Mouse (Mus musculus): ENCODE results near the gene Epb41. TPM values are rescaled to one million over a fixed set of nuclear protein-coding genes. Genes with fewer than 3 reads are reported as not detected.

Gene Epb41
- polyA plus RNA-seq, 1 experiment from 2014 or later: 22.2 TPM

DNA sequence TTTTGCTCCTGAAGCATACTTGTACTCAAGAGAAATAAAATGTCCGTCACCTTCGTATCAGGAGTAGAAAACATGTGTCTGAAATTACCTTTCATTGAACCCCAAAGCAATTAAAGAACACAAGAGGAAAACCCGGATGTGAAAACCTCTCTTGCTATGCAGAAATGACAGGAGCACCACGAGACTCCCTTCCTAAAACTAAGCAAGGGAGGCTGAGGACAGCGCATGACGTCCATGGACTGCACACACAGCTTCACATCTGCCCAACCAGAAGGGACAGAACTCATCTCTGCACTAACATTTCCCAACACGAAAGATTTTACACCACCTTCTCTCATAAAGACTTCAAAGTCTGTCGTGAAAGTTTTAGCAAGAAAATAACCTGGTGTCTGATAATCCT is 64.7 kb downstream of the Epb41 start:
- no peak for TF ChIP-seq CTCF (IDR thresholded peaks at IDR 0.05; ENCODE audit: low read depth)
- no peak for ATAC-seq
- Histone ChIP-seq H3K27ac (ENCODE audit: low read depth, low read length) (no peak overlapping the region), H3K36me3 (ENCODE audit: control insufficient read depth, insufficient read depth) (0 out of 2 replicates have a peak, but pooled peaks cover 3% of the 10 kb centered on the region), H3K9me3 (ENCODE audit: control insufficient read depth) (no peaks in the 10 kb centered on the region), H3K9ac (ENCODE audit: low read depth, low read length) (no peak overlapping the region), H3K4me2 (replicated peaks; ENCODE audit: low read depth) (no peak overlapping the region), H3K27me3 (replicated peaks; ENCODE audit: control insufficient read depth, insufficient read depth, low read length) (no peaks in the 10 kb centered on the region), H3K4me3 (ENCODE audit: low read depth, low read length) (no peak overlapping the region), H3K4me1 (replicated peaks; ENCODE audit: control insufficient read depth, insufficient read depth, low read length) (no peaks in the 10 kb centered on the region)
- WGBS: 81% methylated on average over 8 of the region's 8 CpGs

- 78% methylated on average over 5 of the region's 5 CpGs for WGBS
- no peak overlapping the region for H3K27ac ChIP-seq (ENCODE audit: low read depth, low read length)
- H3K27me3 ChIP-seq (replicated peaks; ENCODE audit: control insufficient read depth, insufficient read depth, low read length): no peaks in the 10 kb centered on the region
- H3K9ac ChIP-seq (ENCODE audit: low read depth, low read length): no peak overlapping the region
- no peaks in the 10 kb centered on the region for H3K4me1 ChIP-seq (replicated peaks; ENCODE audit: control insufficient read depth, insufficient read depth, low read length)
- H3K4me3 ChIP-seq (ENCODE audit: low read depth, low read length): no peak overlapping the region
- ATAC-seq: no peak
- no peaks in the 10 kb centered on the region for H3K9me3 ChIP-seq (ENCODE audit: control insufficient read depth)
- H3K4me2 ChIP-seq (replicated peaks; ENCODE audit: low read depth): no peak overlapping the region
- H3K36me3 ChIP-seq (ENCODE audit: control insufficient read depth, insufficient read depth): peaks cover 14% of the 10 kb centered on the region; the same call in 1 of the 2 replicates
- no peak for TF ChIP-seq CTCF (IDR thresholded peaks at IDR 0.05; ENCODE audit: low read depth)
These were observed 66.9 kb downstream of the Epb41 start for GRCm38 (mm10) chr4:132008191-132008590.

DNA sequence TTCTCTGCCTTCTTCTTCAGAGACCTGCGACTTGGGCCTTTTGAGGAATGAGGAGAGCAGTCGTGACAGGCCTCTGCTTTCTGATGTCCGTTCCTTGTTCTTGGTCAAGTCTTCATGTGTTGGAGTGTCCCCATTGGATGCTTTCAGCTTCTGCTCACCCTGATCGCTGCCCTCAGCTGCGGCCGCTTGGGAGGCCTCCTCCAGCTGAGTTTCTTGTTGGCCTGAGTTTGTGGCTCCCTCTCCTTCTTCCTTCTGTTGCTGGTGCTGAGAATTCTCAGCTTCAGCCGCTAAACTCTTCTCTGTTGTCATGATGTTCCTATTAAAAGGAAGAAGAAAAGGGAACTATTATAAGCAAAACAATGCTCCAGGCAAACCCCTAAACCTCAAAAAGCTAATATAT is 68.0 kb downstream of the Epb41 start:
- no peak for TF ChIP-seq CTCF (IDR thresholded peaks at IDR 0.05; ENCODE audit: low read depth)
- H3K4me3 ChIP-seq (ENCODE audit: low read depth, low read length): no peak overlapping the region
- no peaks in the 10 kb centered on the region for H3K27me3 ChIP-seq (replicated peaks; ENCODE audit: control insufficient read depth, insufficient read depth, low read length)
- H3K4me1 ChIP-seq (replicated peaks; ENCODE audit: control insufficient read depth, insufficient read depth, low read length): no peaks in the 10 kb centered on the region
- H3K27ac ChIP-seq (ENCODE audit: low read depth, low read length): no peak overlapping the region
- no peaks in the 10 kb centered on the region for H3K9me3 ChIP-seq (ENCODE audit: control insufficient read depth)
- H3K9ac ChIP-seq (ENCODE audit: low read depth, low read length): no peak overlapping the region
- 91% methylated on average over 7 of the region's 7 CpGs for WGBS
- ATAC-seq: no peak
- H3K4me2 ChIP-seq (replicated peaks; ENCODE audit: low read depth): no peak overlapping the region
- peaks cover 14% of the 10 kb centered on the region; the same call in 1 of the 2 replicates for H3K36me3 ChIP-seq (ENCODE audit: control insufficient read depth, insufficient read depth)

DNA sequence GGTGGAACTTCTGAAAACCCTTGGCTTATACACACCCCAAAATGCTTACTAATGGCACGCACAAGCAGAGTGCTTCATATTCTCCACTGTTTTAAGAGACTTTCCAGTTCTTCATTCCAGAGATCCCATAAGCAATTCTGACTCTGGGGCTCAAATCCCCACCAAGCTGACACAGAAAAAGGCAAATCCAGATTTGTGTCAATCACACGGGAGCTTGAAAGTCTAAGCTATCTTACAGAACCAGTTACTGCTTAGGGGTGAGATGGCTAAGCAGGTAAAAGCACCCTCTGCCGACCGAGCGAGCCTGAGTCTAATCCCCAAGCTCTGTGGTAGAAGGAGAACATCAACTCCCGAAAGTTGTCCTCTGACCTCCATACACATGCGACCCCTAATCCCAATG is 76.5 kb downstream of the Epb41 start:
- Histone ChIP-seq H3K9me3 (ENCODE audit: control insufficient read depth) (no peaks in the 10 kb centered on the region), H3K27ac (ENCODE audit: low read depth, low read length) (no peak overlapping the region), H3K36me3 (ENCODE audit: control insufficient read depth, insufficient read depth) (peaks cover 18% of the 10 kb centered on the region; the same call in 1 of the 2 replicates), H3K9ac (ENCODE audit: low read depth, low read length) (no peak overlapping the region), H3K4me1 (replicated peaks; ENCODE audit: control insufficient read depth, insufficient read depth, low read length) (no peaks in the 10 kb centered on the region), H3K4me2 (replicated peaks; ENCODE audit: low read depth) (no peak overlapping the region), H3K4me3 (ENCODE audit: low read depth, low read length) (no peak overlapping the region), H3K27me3 (replicated peaks; ENCODE audit: control insufficient read depth, insufficient read depth, low read length) (no peaks in the 10 kb centered on the region)
- ATAC-seq: no peak
- 91% methylated on average over 7 of the region's 7 CpGs for WGBS
- no peak for TF ChIP-seq CTCF (IDR thresholded peaks at IDR 0.05; ENCODE audit: low read depth)

DNA sequence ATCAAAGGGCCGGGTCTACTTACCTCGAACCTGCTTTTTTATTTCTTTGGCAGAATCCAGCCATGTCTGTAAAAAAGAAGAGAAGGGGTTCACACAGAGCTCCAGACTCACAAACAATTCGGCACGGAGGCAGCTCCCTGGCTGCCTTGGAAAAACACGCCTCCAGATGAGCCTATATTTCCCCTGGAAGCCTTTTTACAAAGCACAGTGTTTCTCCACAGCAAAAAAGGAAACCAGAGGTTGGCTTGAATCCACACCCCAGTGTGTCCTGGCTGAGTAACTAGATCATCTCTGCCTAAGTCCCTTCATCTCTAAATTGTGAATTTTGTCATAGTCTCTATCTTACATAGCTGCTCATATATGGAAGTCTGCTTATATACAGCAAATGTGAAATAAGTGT is 77.6 kb downstream of the Epb41 start:
- no peak overlapping the region for H3K4me3 ChIP-seq (ENCODE audit: low read depth, low read length)
- H3K27me3 ChIP-seq (replicated peaks; ENCODE audit: control insufficient read depth, insufficient read depth, low read length): no peaks in the 10 kb centered on the region
- H3K27ac ChIP-seq (ENCODE audit: low read depth, low read length): no peak overlapping the region
- H3K4me2 ChIP-seq (replicated peaks; ENCODE audit: low read depth): no peak overlapping the region
- no peak for ATAC-seq
- 78% methylated on average over 5 of the region's 5 CpGs for WGBS
- no peaks in the 10 kb centered on the region for H3K4me1 ChIP-seq (replicated peaks; ENCODE audit: control insufficient read depth, insufficient read depth, low read length)
- H3K36me3 ChIP-seq (ENCODE audit: control insufficient read depth, insufficient read depth): peaks cover 18% of the 10 kb centered on the region; the same call in 1 of the 2 replicates
- H3K9me3 ChIP-seq (ENCODE audit: control insufficient read depth): no peaks in the 10 kb centered on the region
- TF ChIP-seq CTCF (IDR thresholded peaks at IDR 0.05; ENCODE audit: low read depth): no peak
- H3K9ac ChIP-seq (ENCODE audit: low read depth, low read length): no peak overlapping the region

GRCm38 (mm10) chr4:131996985-131997384 is 78.1 kb downstream of the Epb41 start:
- no peaks in the 10 kb centered on the region for H3K9me3 ChIP-seq (ENCODE audit: control insufficient read depth)
- H3K4me1 ChIP-seq (replicated peaks; ENCODE audit: control insufficient read depth, insufficient read depth, low read length): no peaks in the 10 kb centered on the region
- no peak overlapping the region for H3K4me3 ChIP-seq (ENCODE audit: low read depth, low read length)
- peaks cover 18% of the 10 kb centered on the region; the same call in 1 of the 2 replicates for H3K36me3 ChIP-seq (ENCODE audit: control insufficient read depth, insufficient read depth)
- H3K9ac ChIP-seq (ENCODE audit: low read depth, low read length): no peak overlapping the region
- H3K27ac ChIP-seq (ENCODE audit: low read depth, low read length): no peak overlapping the region
- no peaks in the 10 kb centered on the region for H3K27me3 ChIP-seq (replicated peaks; ENCODE audit: control insufficient read depth, insufficient read depth, low read length)
- 64% methylated on average over 5 of the region's 5 CpGs for WGBS
- no peak overlapping the region for H3K4me2 ChIP-seq (replicated peaks; ENCODE audit: low read depth)
- ATAC-seq: no peak
- TF ChIP-seq CTCF (IDR thresholded peaks at IDR 0.05; ENCODE audit: low read depth): peak; percentile 61

DNA sequence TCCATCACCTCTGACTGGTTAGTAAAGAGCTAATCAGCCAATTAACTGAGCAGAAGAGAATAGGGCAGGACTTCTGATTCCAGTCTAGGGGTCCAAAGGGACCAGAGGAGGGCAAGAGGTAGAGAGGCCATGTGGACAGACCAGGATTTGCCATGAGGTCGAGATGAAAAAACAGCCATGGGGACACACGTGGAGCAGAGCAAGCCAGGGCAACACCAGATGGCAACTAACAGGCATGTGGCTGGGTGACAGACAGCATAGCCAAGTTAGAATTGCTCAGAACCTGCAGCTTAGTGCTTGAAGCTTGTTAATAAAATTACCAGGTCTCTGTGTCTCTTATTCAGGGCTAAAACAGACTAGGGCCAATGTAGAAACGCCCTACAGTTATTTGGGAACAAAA is 81.3 kb downstream of the Epb41 start:
- TF ChIP-seq CTCF (IDR thresholded peaks at IDR 0.05; ENCODE audit: low read depth): no peak
- Histone ChIP-seq H3K27ac (ENCODE audit: low read depth, low read length) (no peak overlapping the region), H3K36me3 (ENCODE audit: control insufficient read depth, insufficient read depth) (peaks cover 16% of the 10 kb centered on the region), H3K4me1 (replicated peaks; ENCODE audit: control insufficient read depth, insufficient read depth, low read length) (no peaks in the 10 kb centered on the region), H3K4me2 (replicated peaks; ENCODE audit: low read depth) (no peak overlapping the region), H3K9me3 (ENCODE audit: control insufficient read depth) (no peaks in the 10 kb centered on the region), H3K27me3 (replicated peaks; ENCODE audit: control insufficient read depth, insufficient read depth, low read length) (no peaks in the 10 kb centered on the region), H3K4me3 (ENCODE audit: low read depth, low read length) (no peak overlapping the region), H3K9ac (ENCODE audit: low read depth, low read length) (no peak overlapping the region)
- WGBS: 74% methylated on average over 3 of the region's 3 CpGs
- ATAC-seq: no peak
